In genomic region chr16:74900835-74901234, GRCm38 (mm10) we compare ENCODE assay signal across 10 mouse cellular contexts.
DNase-seq lines count a peak whose midpoint lies in the region; ATAC-seq and TF ChIP-seq lines count a peak whose summit lies in the region.
"Had no signal": no experiment of that assay in that cellular context is flagged by ENCODE, and none has a peak within 500 bp of the region (broad histone marks: within the 10 kb centered on the region; RNA-seq: fewer than 3 reads in every experiment).

No protein-coding gene starts in this region.

- H3K4me3 ChIP-seq in lung, embryonic 14.5 days (ENCODE audit: low read depth, low read length): no peak overlapping the region
- no peak overlapping the region for H3K4me3 ChIP-seq in lung, adult 2 months (replicated peaks; ENCODE audit: extremely low read depth, low read depth, low read length)
- no peak overlapping the region for H3K4me3 ChIP-seq in liver, embryonic 11.5 days (ENCODE audit: low read depth, low read length)
- H3K4me3 ChIP-seq in intestine, embryonic 15.5 days (replicated peaks): no peak overlapping the region
- H3K4me3 ChIP-seq: limb, embryonic 12.5 days; stomach, embryonic 15.5 days had no signal

- TF ChIP-seq POLR2A in lung, adult 2 months (IDR thresholded peaks at IDR 0.05; ENCODE audit: borderline replicate concordance, extremely low read depth, low read depth, low read length): no peak

- H3K4me1 ChIP-seq in lung, embryonic 14.5 days (ENCODE audit: insufficient read depth): no peaks in the 10 kb centered on the region
- no peaks in the 10 kb centered on the region for H3K4me1 ChIP-seq in lung, adult 2 months (ENCODE audit: control insufficient read depth, insufficient read depth, low read length)
- H3K4me1 ChIP-seq in liver, embryonic 11.5 days (replicated peaks; ENCODE audit: control insufficient read depth, insufficient read depth, low read length): no peaks in the 10 kb centered on the region
- no peaks in the 10 kb centered on the region for H3K4me1 ChIP-seq in intestine, embryonic 15.5 days (replicated peaks)
- H3K4me1 ChIP-seq: limb, embryonic 12.5 days; stomach, embryonic 15.5 days had no signal

- H3K9ac ChIP-seq in lung, embryonic 14.5 days: no peak overlapping the region
- H3K9ac ChIP-seq in liver, embryonic 11.5 days (ENCODE audit: low read depth, low read length): no peak overlapping the region
- no peak overlapping the region for H3K9ac ChIP-seq in intestine, embryonic 15.5 days
- H3K9ac ChIP-seq: limb, embryonic 12.5 days; stomach, embryonic 15.5 days had no signal

- peak overlapping the region; percentile 5; the same call in 1 of the 2 replicates for H3K27ac ChIP-seq in lung, embryonic 14.5 days (ENCODE audit: low read depth)
- H3K27ac ChIP-seq in liver, embryonic 11.5 days (ENCODE audit: low read depth, low read length): no peak overlapping the region
- H3K27ac ChIP-seq in intestine, embryonic 15.5 days: no peak overlapping the region
- H3K27ac ChIP-seq: limb, embryonic 12.5 days; stomach, embryonic 15.5 days had no signal

- 0 out of 2 replicates have a peak overlapping the region, but pooled peaks have one; percentile 18 for H3K4me2 ChIP-seq in lung, embryonic 14.5 days
- H3K4me2 ChIP-seq in liver, embryonic 11.5 days: 0 out of 2 replicates have a peak overlapping the region, but pooled peaks have one; percentile 23
- H3K4me2 ChIP-seq in intestine, embryonic 15.5 days (replicated peaks): no peak overlapping the region
- H3K4me2 ChIP-seq: limb, embryonic 12.5 days; stomach, embryonic 15.5 days had no signal

- H3K36me3 ChIP-seq in lung, embryonic 14.5 days (ENCODE audit: insufficient read depth): no peaks in the 10 kb centered on the region
- H3K36me3 ChIP-seq in liver, embryonic 11.5 days (ENCODE audit: control insufficient read depth, insufficient read depth, low read length): no peaks in the 10 kb centered on the region
- no peaks in the 10 kb centered on the region for H3K36me3 ChIP-seq in intestine, embryonic 15.5 days
- H3K36me3 ChIP-seq: limb, embryonic 12.5 days; stomach, embryonic 15.5 days had no signal

- no peak for DNase-seq in cerebellum, adult 11 months
- peak; percentile 49 for DNase-seq in lung, embryonic 14.5 days
- DNase-seq in lung, adult 2 months: no peak
- peak; percentile 7 for DNase-seq in gastrocnemius, postnatal 25 days
- DNase-seq in liver, embryonic 11.5 days (ENCODE audit: low spot score): no peak
- DNase-seq in thymus, postnatal 4 days: no peak

- no peak for TF ChIP-seq CTCF in lung, embryonic 14.5 days (IDR thresholded peaks at IDR 0.05; ENCODE audit: low read depth)
- TF ChIP-seq CTCF in lung, adult 2 months (IDR thresholded peaks at IDR 0.05; ENCODE audit: insufficient read depth, low read length): no peak

- 35% methylated on average over 7 of the region's 7 CpGs for WGBS in lung, embryonic 14.5 days
- 21% methylated on average over 7 of the region's 7 CpGs for WGBS in lung, adult 2 months
- WGBS in liver, embryonic 11.5 days: 34% methylated on average over 7 of the region's 7 CpGs
- WGBS in intestine, embryonic 15.5 days: 43% methylated on average over 7 of the region's 7 CpGs

- H3K27me3 ChIP-seq in lung, embryonic 14.5 days (ENCODE audit: insufficient read depth, low read length): no peaks in the 10 kb centered on the region
- H3K27me3 ChIP-seq in liver, embryonic 11.5 days (replicated peaks; ENCODE audit: control insufficient read depth, insufficient read depth, low read length): no peaks in the 10 kb centered on the region
- no peaks in the 10 kb centered on the region for H3K27me3 ChIP-seq in intestine, embryonic 15.5 days (replicated peaks)
- H3K27me3 ChIP-seq: limb, embryonic 12.5 days; stomach, embryonic 15.5 days had no signal

- no peaks in the 10 kb centered on the region for H3K9me3 ChIP-seq in lung, embryonic 14.5 days (ENCODE audit: low read depth, low read length)
- H3K9me3 ChIP-seq in liver, embryonic 11.5 days (ENCODE audit: control insufficient read depth, low read length): no peaks in the 10 kb centered on the region
- no peaks in the 10 kb centered on the region for H3K9me3 ChIP-seq in intestine, embryonic 15.5 days
- H3K9me3 ChIP-seq: limb, embryonic 12.5 days; stomach, embryonic 15.5 days had no signal

- peak; percentile 58; the same call in 1 of the 2 replicates for ATAC-seq in cerebellum, adult (ENCODE audit: insufficient number of reproducible peaks, low FRiP score, low TSS enrichment)
- ATAC-seq in lung, embryonic 14.5 days (ENCODE audit: insufficient read depth): peak; percentile 63; the same call in 1 of the 2 replicates
- ATAC-seq in liver, embryonic 11.5 days (replicated peaks; ENCODE audit: low FRiP score): peak; percentile 47; the same call in 1 of the 2 replicates
- ATAC-seq in intestine, embryonic 15.5 days: no peak

Comparison
In these comparisons a context has a peak if more than half of its experiments do, and no peak if none do; other contexts are left out.
1. DNase-seq: peak in lung, embryonic 14.5 days (single experiment) and gastrocnemius, postnatal 25 days (single experiment); none in cerebellum, adult 11 months (single experiment), lung, adult 2 months (single experiment), liver, embryonic 11.5 days (single experiment) and thymus, postnatal 4 days (single experiment).